Mouse (Mus musculus) adrenal gland, postnatal 25 days (tissue): ENCODE results near the gene Arglu1. TPM values are rescaled to one million over a fixed set of nuclear protein-coding genes. Genes with fewer than 3 reads are reported as not detected.

Experiments used
- DNase-seq: peaks from one replicate; pipeline ENCODE4 v3.0.0; 2021; ENCODE audit warnings: mixed read lengths
- long read RNA-seq: library from polyadenylated mRNA; stranded (forward); transcript quantifications from one replicate; pipeline ENCODE4 v2.0.0, GENCODE M21; 2021
- total RNA-seq: library from RNA; stranded (reverse); gene quantifications from 2 replicates; pipeline ENCODE4 v1.2.3, GENCODE M21; 2021

The Arglu1 gene
- total RNA-seq = 96.4 and 106 TPM in 2 replicates
- long read RNA-seq, transcript Arglu1-201 (4 exons, 3,197 nt) = major isoform, 34 of 104 reads
- long read RNA-seq, transcript Arglu1-204 (3 exons, 3,559 nt) = minor isoform, 26 of 104 reads
- long read RNA-seq, partial matches to known transcripts = 19 of 104 reads
- long read RNA-seq, other reads (novel, unspliced or antisense) = 25 of 104 reads

DNA sequence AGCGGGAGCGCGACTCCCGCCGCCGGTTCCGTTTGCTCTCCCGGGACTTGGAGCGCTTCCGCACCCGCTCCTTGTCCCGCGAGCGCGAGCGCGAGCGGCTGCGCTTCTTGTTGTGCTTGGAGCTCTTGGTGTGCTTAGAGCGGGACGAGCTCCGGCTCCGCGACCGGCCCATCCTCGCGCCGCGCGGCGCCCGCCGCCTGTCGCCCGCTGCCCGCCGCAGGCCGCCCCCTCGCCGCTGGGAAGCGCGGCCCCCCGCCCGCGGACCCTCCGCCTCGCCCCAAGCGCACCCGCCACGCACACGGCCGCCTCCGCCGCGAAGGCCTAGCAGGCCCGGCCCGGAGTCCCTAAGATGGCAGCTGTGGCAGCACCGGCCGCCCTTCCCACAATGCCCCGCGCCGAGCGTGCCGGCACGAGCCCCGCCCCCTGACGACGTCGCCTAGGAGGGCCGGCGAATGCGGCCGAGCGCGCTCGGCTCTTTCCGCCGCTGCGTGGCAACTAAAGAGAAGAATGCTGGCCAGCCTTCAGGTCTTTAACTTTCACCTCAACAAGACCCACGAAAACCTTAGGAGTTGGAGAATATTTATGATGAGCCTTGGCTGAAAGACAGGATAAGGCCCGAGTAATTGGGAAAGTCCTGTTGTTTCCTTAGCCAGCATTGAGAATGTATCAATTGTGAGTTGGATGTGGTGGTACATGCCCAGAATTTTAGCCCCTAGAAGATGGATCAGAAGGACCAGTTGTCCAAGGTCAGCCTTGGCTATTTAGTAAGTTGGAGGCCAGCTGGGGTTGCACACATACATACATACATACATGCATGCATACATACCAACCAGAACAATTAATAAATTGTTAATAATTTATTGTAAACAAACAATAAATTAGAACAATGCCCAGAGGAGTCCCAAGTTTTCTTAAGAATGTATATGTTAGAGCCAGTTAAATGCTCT lies at the start of gene Arglu1:
Arglu1 (minus strand) TSS at position 376 of the 947 bp plus-strand sequence.
- peak; percentile 99 for DNase-seq

DNA sequence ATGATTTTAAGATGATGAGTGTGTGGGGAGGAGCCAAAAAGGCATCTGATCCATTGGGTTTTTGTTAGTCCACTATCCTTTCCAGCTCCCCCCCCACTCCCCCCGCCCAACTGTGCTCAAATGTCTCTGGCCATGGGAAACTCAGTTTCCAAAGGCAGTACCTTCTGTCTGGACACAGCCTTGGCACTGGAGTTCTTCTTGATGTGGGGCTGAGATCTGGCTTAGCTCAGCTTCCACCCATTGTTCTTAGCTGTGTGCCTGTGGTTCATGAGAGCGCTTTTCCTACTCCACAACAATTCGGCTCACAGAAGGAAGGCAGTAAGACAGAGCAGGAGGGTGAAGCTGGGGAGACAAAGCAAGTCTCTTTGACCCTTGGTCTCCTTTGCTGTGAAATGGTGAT lies 47.0 kb upstream of the Arglu1 start:
- no peak for DNase-seq

DNA sequence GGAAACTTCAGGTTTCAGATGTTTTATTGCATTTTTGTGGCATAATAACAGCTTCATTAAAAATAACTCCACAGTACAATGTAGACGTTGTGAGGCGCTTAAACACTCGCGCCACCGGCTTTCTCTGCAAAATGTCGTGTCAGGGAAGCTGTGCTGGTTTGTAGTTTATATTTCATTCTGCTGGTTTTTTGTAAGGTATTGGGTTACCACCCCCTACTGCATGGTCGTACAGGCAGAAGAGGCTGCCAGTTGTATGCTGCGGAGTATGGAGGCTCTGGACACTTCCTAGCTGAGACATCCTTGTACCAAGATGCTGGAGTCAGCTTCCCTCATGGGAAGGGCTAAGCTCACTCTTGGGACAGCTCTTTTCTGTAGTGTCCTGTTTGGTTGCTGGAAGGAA lies 46.5 kb upstream of the Arglu1 start:
- DNase-seq = no peak

GRCm38 (mm10) chr8:8733804-8734203 lies 43.5 kb upstream of the Arglu1 start:
- DNase-seq = no peak

- DNase-seq = no peak
Measured at GRCm38 (mm10) chr8:8728643-8729042, 38.3 kb upstream of the Arglu1 start.

GRCm38 (mm10) chr8:8726547-8726946 lies 36.2 kb upstream of the Arglu1 start:
- no peak for DNase-seq

DNA sequence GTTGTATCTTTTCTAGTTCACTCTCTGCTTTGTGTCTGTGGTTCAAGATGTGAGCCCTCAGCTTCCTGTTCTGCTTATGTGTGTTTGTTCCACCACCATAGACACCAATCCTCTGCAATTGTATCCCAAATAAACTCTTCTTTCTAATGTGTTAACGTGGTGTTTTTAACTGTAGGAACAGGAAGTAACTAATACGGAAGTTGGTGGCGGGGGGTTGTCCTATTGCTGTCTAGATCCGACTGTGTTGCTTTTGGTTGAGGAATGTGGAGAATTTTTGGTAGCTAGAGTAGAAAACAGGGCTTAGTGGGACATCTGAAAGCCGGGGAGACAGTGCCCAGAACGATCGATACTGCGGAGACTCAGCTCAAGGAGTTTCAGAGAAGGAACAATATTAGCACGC lies 14.5 kb upstream of the Arglu1 start:
- no peak for DNase-seq

GRCm38 (mm10) chr8:8703668-8704067 lies 13.3 kb upstream of the Arglu1 start:
- no peak for DNase-seq

GRCm38 (mm10) chr8:8700821-8701220 lies 10.5 kb upstream of the Arglu1 start:
- DNase-seq = no peak

DNA sequence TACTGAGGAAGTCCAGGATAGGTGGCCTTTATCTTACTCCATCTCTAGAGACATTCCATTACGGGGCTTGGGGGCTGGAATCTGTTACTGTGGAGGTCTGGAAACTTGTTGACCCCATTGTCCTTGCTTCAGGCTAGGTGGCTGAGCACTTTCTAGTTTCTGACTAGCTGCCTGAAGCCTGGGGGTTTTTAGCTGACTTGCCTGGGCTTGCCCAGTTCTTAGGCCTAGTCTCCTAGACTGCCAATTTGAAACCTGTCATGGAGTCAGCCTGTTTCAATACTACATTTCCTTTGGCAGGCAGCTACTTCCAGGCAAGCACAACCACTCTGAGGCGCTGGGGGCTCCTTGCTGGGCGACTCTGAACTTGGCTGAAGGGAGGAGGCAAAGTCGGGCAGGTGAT lies 9.9 kb upstream of the Arglu1 start:
- DNase-seq = no peak

- peak; percentile 65 for DNase-seq
Measured at GRCm38 (mm10) chr8:8689454-8690145, 721 bp downstream of the Arglu1 start.

- DNase-seq = no peak
Measured at GRCm38 (mm10) chr8:8688823-8689453, 1.4 kb downstream of the Arglu1 start.

GRCm38 (mm10) chr8:8685517-8685916 lies 4.8 kb downstream of the Arglu1 start:
- no peak for DNase-seq

DNA sequence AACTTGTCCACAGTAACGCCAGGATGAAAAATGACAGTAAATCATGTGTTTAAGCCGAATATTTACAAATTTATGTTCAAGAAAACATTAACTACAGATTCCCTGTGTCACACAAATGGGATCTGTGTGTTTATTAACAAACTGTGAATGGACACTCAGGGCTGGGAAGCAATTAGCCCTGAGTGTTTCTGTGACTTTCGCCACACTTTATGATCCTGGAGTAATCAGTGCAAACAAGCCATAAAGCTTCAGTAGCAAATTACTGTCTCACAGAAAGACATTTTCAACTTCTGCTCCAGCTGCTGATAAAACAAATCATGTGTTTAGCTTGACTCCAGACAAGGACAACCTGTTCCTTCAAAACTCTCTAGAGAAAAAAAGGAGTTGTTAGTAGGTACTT lies 7.6 kb downstream of the Arglu1 start:
- DNase-seq = no peak

DNA sequence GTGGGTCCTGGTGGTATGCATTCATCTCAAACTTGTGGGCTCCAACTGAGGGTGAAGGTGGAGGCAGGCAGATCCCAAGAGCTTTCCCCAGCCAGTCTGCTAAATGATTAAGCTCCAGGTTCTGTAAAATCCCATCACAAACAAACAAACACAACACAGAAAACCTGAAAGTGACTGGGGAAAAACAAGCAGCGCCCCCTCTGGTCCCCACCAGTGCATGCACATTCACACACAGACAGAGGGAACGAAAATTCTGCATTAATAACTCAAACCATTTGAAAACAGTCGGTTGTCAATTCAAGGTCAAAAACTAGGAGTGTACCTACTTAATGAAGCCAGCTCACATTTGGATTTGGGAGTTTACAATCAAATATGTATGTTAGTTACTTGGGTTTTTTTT lies 12.1 kb downstream of the Arglu1 start:
- DNase-seq = no peak

GRCm38 (mm10) chr8:8674864-8675263 lies 15.5 kb downstream of the Arglu1 start:
- DNase-seq = no peak

DNA sequence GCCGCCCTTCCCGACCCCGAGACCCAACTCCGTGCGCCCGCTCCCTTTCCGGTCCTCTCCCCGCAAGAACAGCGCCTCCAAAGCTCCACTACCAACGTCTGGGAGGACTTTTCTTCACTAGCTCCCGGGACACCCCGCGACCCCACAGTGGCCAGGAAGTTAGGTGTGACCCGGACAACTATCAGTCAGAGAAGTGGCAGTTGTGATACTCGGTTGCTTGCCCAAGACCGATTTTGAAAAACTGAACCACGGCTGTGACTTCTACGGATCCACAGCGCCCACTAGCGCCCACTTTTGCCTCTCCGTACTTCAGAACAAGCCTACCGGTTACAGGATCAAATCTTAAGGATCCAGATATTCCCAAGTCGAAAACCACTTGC lies 28.6 kb downstream of the Arglu1 start:
- DNase-seq = peak; percentile 91

DNA sequence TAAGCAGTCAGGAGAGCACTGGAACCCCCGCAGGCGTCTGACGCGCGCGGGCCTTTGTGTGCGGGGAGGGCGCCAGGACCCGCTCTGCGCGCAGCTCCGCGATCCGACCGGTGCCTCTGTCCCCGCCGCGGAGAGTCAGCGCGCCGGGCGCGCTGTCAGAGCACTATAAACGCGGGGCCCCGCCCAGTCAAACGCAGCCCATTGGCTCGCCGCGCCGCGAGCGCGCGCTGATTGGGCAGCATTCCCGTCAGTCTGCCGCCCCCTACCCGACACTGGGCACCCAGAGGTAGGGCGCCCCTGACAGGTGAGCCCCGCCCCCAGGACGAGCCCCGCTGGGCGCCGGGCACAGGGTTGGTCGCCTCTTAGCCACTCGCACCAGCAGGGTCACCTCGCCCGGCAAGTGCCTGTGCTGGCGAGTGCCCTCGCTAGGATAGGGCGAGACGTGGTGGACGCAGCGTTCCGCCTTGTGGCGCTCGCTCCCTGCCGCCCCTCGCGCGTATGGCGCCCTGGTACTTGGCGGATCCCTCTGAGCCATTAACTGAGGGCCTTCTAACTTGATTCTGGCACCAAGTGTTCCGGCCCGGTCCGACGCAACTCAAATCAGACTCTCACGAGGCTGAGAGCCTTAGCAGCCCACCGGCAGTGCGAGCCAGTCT lies 29.1 kb downstream of the Arglu1 start, which contains the start of gene Efnb2:
Efnb2 (minus strand) TSS at position 140 of the 656 bp plus-strand sequence.
- DNase-seq = peak; percentile 99

DNA sequence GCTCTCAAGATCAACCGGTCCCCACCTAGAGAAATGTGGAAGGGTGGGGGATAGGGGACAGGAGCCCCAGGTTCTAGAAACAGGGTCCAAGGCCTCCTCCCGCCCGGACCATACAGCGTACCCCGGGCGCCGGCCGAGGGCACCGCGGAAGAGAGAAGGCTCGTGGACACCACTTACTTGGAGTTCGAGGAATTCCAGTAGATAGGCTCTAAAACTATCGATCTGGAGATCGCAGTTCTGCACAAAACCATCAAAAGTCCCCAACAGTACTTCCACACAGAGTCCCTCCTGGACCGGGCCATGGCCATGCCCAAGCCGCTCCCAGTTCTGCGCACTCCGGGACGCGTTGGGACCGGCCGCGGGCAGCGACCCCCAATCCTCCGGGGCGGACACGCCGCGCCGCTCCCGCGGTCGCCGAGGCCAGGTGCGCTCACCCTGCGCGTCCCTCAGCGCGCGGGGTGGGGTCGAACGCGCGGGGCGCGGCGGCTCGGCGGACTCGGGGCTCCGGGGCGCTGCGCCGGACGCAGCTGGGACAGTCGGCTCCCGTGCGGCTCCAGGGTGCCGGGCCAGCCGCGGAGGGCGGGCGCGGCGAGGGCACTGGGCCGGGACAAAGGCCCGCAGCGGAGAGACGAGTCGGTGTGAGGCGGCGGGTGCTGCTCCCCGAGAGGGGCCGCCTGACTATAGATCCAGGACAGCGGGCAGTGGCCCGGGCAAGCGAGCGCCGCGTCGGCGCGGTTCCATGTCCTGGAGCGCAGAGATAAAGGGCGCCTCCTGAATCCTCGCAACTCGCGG lies 29.8 kb downstream of the Arglu1 start:
- DNase-seq = peak; percentile 32

DNA sequence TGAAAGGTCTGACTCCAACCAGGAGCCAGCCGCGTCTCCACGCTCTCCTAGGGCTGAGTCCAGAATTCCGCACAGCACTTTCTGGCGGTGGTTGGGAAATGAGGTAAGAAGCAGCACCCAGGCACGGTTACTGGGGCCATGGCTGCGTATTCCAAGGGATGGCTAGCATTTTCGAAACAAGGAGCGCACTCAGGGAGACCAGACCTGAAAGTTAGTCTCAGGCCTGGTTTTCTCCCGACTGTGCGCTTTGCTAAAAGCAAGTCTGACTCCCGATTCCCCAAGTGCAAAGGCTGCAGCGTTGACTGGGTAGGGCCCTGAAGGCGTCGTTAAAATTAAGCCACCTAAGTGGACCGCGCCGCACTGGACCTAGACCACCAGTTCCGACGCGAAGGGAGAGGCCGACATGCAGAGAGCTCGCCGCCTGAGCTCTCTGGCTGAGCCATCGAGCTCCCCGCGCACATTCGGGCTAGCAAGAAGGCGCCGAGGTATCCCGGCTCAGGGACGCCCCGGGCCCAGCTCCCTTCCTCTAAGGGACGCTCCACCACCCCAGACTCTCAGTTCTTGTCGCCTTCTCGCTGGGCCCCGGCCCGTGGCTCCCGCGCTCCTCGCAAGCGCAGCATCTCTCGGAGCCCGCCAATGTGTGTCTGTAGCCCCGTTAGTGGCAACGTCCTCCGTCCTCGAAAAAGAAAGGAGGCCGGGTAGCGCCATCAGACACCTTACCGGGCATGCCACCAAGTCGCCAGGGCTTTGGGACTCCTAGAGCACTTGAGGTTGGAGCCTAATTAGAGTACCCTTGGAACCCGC lies 30.6 kb downstream of the Arglu1 start:
- peak; percentile 28 for DNase-seq
